Mouse (Mus musculus) cerebellum, postnatal 36 days (tissue): ENCODE measurements around the gene Tsga10ip.
"Not testable (repeated sequence)": the region's sequence is repeated elsewhere in the genome, so short reads cannot be mapped to it uniquely, and the experiment has no call there.

Source experiments
- DNase-seq, 2 experiments: peaks; one replicate each; pipeline ENCODE4 v3.0.0; 2021 to 2022; ENCODE audit warnings: mixed read lengths in 2 of 2

Tsga10ip gene

DNA sequence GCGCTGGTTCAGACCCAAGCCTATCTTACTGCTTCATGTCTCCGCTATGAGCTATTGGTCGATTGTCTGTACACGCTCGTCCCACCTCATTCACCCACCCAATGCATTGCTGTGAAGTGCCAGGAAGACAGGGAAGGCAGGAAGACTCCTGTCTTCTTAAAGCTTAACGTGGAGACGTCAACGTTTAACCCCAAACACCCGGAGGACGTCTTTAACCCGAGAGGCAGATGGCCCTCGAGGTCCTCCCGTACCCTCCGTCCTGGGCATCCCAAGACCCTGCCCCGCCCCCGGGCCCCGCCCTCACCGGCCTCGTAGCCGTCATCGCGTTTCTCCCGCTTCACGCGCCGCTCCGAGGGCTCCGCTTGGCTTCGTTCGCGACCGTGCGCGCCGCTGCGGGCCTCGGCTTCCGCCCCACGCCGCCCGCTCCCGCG lies 14.3 kb downstream of the Tsga10ip start:
- DNase-seq: peak in 1 of 2 experiments; percentile 33

DNA sequence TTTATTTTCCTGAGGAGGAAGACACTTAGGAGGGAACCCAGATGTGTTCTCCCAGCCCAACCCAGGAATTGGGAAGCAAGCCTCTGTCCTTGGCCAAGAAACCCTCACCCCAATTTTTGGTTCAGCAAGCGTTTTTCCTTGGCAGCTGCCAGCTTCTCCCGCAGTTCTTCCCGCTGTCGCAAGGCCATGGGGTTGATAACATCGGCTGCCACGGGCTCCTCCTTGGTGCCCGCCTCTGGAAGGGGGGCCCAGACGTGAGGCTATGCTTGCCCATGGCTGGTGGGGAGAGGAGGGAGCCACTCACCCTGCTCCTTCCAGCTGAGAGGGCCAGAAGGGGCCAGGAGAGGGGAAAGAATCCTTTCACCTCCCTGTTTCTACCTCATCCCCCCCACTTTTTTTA lies 17.6 kb downstream of the Tsga10ip start:
- DNase-seq: no peak

DNA sequence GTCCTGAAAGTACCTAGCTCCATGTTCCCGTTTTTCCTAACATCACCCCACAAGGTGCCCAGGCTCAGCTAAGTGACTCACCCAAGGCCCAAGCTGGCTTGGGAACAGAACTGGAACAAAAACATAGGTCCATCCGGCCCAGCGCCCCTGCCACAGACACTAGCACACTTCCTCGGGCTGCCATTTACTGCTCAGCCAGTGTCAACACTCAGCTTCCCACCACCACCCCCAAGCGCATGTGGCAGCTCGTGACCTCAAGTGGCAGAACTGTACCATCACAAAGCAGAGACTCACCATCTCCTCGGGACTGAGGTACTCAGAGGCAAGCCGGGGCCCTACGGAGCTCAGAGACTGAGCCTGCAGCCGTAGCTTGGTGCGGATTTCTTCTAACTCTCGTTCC lies 19.0 kb downstream of the Tsga10ip start:
- no peak for DNase-seq

DNA sequence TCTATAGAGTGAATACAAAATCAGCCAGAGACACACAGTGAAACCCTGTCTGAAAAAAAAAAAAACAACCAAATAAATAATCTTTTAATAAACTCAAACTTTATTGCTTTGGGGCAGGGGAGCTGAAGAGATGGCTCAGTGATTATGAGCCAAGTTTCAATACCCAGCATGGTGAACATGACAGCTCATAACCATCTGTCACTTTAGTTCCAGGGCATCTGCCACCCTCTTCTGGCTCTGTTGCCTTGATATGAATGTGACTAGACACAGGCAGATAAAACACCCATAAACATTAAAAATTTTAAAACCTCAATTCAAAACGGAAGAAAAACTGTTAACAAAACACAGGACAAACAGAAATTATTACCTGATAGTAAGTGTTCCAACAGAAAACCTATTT lies 24.9 kb downstream of the Tsga10ip start:
- peak in 1 of 2 experiments; percentile 35 for DNase-seq

DNA sequence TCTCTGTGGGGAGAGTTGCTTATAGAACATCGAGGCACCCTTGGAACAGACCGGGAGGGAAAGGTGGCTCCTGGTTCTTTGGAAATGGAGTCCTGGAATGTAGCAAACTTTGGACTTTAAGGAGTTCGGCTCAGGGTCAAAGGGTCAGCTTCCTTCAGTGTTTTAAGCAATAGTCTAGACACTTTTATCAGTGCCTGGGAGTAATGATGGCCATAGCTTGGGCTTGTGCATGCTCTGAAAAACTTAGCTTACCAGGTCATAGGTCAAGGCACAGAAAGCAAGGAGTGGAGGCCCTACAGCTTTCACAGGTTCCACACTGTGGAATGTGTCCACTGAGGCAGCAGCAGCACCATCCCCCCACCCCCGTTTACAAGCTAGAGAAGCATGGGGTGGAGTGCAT lies 27.6 kb downstream of the Tsga10ip start:
- no peak for DNase-seq

DNA sequence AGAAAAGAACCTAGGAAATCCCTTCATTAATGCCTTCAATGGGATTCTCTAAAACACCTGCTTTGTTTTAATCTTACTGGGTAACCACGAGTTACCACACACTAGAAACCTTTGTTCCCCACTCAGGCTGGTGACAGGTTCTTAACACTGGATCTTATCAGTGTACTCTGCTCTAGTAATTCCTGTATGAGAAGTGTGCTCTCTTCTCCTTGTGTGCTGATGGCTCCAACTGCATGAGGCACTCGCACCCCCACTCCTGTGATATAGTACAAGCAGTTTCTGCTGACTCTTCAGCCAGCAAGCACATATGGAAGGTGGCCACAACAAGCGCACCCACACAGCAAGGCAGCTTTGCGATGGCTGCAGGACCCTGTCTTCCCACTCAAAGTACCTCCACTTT lies 28.1 kb downstream of the Tsga10ip start:
- no peak for DNase-seq

DNA sequence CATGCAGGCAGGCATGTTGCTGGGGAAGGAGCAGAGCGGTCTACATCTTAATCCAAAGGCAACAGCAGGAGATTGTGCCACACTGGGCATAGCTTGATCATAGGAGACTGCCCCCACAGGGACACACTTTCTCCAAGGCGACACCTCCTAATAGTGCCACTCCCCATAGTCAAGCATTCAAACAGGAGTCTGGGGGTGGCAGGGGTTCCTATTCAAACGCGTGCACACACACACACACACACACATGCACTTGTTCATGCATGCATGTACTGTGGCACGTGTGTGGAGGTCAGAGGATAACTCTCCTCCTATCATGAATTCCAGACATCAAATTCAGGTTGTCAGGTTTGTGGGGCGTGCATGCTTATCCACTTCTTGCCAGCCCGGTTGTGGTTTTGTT lies 29.6 kb downstream of the Tsga10ip start:
- DNase-seq: no peak

DNA sequence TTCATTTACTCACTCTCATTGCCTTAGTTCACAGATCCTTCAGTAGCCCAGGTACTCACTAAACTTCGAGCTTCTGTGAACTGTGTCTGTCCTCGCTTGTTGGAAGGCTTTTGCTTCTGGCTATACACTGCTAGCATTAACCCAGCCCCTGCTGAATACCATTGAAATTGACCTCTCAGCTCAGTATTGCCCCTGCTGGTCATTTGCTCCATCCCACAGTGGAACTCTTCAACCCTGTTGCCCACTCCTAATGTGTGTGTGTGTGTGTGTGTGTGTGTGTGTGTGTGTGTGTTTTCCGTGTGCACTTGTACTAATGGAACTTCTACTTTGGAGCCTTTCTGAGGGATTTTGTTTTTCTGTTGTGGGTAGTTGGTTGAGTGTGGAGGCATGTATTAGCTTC lies 31.4 kb downstream of the Tsga10ip start:
- no peak for DNase-seq

DNA sequence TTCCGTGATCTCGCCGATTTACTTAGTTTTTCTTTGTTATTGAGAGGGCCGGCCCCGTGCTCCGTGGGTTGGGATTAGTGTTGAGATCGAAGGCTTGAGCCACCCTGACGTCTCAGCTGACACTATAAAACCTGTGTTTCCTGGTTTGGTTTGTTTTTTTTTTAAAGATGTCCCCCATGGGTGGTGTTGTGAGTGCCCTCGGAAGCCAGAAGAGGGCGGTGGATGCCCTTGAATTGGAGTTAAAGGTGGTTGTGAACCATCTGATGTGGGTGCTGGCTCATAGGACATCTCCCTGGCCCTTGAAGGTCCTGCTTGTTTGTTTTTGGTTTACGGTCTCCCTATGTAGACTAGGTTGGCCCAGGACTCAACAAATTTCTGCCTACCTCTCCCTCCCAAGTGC lies 34.9 kb downstream of the Tsga10ip start:
- DNase-seq: no peak

DNA sequence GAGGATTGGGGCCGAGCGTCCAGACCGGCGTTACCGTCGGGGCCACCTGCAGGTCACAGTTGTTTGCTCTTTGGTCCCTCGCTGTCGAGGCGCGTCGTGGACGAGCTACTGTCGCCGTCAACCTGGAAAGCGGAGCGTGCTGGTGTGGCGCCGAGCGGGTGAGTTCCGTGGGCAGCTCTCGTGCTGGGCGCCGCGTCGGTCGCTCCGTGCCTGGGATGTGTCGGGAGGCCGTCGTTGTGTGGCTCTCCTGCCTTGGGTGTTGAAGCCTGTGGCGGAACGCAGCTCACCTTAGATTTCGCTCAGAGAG lies 35.3 kb downstream of the Tsga10ip start, which contains the start of gene Banf1:
Banf1 (minus strand) TSS at position 116 of the 307 bp plus-strand sequence.
- DNase-seq: no peak

DNA sequence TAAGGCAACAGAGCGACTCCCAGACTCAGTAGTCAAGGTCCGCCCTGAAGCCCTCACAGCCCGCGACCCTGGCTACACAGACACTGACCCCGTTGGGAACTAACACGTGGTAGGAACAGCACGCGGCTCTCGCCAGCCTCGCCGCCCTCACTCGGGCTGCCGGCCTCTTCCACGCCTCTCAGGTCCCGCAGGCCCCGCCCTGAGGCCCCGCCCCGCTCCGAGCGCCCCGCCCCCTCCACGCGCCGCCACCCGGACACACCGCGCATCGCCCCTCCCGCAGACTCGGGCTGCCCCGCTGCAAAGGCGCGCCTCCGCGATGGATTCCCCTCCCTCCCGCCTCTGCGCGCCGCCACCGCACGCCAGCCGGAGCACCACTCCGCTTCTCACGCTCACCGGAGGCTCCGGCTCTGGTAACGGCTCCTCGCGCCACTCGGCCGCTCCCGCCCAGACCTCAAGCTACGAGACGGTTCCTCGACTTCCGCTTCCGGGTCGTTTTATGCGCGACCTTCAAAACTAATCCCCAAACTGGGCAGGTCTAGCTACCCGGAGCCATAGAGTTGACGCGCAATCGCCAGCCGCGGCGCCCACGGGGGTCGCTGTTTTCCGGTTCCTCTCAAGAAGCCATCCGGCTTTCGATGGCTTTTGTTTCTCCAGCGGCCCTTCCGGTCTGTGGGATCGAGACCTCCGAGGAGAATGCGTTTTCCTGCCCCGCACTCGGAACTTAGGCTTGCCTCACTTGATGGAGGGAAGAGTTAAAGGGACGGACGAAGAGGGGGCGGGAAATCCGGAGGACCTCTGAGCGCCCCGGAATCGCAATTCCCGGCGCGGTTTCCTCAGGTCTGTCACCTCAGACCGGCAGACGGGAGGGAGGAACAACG lies 35.9 kb downstream of the Tsga10ip start, which contains the start of gene Eif1ad:
Eif1ad (plus strand) TSS at position 567 of the 878 bp plus-strand sequence.
- DNase-seq: peak; percentile 94 to 99

DNA sequence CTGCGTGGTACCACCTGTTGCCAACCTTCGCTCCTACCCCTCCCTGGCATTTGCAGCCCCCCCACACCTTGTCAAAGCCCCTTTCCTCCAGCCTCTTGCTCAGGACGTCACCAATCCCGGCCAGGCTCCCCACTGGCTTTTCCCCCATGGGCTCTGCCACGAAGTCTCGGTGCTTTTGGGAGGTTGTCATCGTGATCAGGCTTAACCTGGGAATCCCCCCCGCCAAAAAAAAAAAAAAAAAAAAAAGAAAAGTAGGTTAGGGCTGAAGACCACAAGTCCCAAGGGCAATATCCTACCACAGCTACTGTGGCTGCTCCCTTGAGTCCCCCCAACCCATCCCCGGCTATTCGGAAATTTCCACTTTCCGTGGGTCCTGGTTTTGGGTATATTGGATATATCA lies 36.6 kb downstream of the Tsga10ip start:
- no peak for DNase-seq

DNA sequence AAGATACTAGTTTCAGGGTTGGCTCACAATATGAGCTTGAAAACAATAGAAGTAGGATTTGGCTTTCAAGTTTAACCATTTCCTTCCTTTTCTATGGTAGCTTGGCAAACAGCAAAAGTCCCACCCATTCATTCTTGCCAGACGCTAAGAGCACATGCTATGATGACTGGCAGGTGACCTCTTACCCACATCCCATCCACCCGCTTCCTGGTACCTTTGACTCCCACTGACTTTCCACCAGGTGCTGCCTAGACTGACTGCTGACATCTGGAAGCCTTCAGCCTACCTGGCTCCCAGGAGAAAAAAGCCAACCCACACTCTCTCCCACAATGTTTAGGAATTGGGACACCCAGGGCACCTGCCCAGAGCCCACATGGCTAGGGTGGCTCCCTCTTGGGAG lies 38.2 kb downstream of the Tsga10ip start:
- DNase-seq: no peak

DNA sequence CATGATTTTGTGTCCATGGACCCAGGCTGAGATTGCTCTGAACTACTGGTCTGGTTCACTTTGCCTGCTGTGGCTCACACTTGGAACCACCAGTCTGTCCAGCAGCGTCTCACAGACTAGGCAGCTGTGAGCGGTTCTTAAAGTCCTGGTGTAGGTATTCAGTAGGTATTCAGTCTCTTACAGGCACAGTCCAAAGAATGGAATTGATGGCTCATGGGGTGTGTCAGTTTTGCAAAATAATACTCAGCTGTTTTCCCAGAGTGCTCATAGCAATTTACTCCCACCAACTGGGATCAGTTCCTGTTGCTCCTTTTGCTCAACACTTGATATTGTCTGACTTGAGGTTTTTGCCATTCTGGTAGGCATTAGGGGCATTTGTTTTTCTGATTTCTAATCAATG lies 40.1 kb downstream of the Tsga10ip start:
- no peak for DNase-seq

DNA sequence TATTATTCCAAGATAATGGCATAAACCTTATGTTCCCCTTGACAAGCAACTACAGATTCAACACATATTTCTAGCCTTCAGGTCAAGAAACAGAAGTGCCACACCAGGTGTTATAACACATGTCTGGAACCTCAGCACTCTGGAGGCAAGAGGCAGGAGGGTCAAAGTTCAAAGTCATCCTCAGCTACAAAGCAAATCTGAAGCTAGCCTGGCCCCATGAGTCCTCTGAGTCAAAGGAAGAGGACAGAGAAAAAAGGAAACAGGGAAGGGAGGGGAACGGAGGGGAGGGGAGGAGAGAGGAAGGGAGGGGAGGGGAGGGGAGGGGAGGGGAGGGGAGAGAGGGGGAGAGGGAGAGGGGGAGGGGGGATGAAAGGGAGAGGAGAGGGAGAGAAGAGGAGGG lies 46.2 kb downstream of the Tsga10ip start:
- DNase-seq: no peak

DNA sequence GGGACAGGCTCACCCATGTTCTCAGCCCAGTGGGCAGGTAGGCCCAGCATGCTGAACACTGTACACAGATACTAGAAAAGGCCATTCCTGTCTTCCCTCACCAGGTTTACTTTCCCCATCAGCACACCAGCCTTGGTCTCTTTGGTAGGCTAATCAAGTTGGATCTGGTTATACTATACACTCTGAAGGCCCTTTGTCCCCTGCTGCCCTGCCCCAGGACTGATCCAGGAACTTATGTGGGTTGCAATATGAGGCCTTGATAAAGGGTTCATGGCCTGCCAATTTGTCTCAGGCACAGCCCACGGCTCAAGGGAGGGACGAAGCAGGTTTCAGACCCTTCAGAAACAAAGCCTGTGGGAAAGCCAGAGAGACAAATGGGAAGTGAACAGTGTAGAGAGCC lies 48.7 kb downstream of the Tsga10ip start:
- DNase-seq: no peak

DNA sequence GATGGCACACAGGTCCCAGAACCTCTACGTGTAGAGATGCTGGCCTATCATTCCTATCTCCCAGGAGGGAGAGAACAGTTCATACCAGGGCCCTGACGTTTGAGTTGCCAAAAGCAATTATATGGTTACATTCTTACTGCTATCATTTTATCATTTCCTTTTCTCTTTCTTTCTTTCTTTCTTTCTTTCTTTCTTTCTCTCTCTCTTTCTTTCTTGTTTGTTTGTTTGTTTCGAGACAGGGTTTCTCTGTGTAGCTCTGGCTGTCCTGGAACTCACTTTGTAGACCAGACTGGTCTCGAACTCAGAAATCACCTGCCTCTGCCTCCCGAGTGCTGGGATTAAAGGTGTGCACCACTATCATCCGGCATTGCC lies 52.8 kb downstream of the Tsga10ip start, which contains the start of gene Cst6:
Cst6 (minus strand) TSS at position 73 of the 372 bp plus-strand sequence.
- DNase-seq: not testable (repeated sequence)

DNA sequence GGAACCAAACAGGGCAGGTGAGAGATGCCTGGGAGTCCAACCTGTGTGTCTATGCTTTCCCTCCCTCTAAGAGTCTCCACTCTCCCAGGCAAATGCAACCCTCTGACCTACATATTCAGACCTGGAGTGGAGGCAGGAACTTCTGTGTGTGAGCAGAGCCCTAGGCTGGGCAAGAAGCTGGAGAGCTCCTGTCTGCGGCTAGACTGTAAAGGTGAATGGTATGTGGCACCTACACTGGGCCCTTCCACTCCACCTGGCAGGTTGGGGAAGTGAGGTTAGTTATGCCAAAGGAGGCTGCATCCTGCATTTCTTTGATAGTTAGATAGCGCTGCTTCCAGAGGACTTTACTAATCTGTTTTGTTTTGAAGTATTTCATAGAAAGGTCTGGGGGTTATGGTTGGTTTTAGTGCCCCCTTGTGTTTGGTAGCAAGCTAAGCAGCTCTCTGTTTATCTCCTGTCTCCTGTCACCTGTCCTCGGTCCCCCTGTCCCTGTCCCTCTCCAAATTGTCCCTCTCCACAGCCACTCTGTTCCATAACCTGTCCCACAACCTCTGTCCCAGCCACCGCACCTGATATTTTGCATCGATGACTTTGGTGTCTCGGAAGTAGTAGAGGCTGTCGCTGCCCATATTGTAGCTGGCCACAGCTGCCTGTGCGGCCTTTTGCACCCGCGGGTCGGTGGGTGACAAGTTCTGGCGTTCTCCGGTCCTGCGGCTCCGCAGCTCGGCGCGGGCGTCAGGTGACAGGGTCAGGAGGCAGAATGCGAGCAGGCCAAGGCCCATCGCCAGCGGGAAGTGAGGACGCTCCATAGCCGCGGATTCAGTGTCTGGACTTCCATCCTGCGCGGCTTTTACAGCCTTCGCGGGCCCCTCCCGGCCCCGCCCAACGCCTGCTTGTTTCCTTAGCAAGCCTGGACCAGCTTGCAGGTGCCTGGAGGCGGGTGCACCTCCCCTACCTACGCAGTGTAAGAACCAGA lies 53.5 kb downstream of the Tsga10ip start:
- DNase-seq: peak; percentile 64 to 66

DNA sequence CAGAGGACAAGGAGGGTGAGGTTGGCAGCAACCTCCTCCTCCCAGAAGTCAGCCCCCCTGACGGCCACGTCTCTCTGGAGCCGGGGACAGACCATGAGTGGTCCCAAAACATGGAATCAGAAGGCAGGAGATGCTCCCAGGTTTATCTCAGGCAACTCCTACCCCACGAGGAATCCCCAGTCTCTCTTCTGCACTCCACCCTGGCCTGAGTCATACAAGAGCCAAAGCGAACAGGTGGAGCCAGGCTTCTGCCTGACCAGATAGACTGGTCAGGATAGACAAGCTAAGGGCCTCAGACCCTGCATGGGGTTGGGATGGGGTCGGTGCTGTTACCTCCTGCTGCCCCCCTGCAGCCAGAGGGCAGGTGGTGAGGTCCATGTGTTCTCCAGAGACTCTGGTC lies 54.3 kb downstream of the Tsga10ip start:
- DNase-seq: no peak

DNA sequence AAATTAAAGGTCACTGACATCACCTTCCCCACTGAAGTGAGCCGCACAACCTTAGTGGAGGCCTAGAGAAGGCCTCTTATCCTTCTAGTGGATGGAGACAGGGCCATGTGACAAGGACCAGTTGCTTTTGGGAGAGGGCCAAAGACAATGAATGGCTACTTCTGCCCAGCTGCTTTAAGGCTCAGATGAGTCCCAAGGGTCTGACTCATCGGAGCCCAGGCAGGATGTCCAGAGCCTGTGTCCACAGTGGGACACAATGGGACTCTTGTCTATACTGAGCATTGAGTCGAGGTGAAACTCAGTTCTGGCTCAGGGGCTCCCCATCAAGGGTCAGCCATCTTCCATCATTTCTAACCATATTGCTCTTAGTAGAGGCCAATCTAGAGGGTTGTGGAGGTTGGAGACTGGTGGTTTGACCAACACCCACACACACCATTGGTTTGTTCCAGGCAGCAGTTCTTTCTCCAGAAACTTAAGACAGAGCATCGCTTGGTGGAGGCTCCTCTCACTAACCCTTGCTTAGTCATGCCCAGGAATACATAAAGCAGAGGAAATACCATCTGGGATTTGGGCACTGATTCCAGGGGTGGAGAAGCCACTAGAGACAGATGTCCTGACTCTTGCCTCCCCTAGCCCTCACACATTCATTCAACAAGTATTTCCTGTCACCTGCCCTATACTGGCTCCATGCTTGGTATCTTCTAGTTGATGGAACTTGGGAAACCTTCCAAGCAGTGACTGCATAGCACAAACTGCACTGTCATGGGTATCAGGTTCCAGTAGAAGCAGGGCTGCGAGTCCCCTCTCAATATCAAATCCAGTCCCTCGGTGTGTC lies 56.8 kb downstream of the Tsga10ip start:
- no peak for DNase-seq

DNA sequence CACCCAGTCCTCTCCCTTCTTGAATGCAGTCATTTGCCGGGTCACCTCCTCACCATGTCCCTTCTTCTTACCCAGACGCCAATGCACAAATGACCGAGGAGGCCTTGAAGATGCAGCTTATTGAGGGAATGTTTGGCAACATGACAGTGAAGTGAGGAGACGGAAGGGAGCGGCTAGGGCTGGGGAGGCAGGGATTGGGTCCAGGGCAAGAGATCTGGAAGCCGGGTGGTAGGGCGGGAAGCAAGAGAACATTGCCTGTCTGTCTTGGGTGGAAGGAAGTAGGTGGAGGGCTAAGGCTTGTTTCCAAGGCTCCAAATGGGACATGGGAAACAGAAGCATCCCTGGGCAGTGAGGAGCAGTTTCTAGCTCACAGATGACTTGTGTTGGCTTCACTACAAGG lies 61.0 kb downstream of the Tsga10ip start:
- DNase-seq: no peak
